Mouse (Mus musculus) embryo, embryonic 11 days (tissue): ENCODE results near the gene Wrap53.

Experiments used
- DNase-seq: peaks from one replicate; pipeline ENCODE4 v3.0.0-alpha.2; 2015

Gene Wrap53

DNA sequence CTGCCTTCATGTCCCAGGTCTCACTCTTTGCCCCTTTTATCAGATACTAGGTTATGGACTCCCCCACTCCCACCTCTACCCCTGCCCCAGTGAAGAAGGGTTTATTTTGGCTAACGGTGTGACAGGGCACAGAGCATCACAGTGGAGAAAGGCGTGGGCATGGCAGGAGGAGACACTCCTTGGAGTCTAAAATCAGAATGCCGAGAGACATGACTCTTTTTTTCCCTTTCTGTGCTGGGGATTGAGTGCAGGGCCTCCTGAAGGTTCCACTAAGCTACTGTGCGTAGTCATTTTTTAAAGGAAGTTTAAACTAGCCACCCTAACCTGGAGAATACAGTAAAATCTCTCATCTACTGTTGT lies 52.0 kb downstream of the Wrap53 start:
- DNase-seq = no peak

- peak; percentile 79 for DNase-seq
These were observed 52.7 kb downstream of the Wrap53 start for GRCm38 (mm10) chr11:69527098-69528030.

- no peak for DNase-seq
These were observed 53.4 kb downstream of the Wrap53 start for GRCm38 (mm10) chr11:69526631-69527030.

GRCm38 (mm10) chr11:69525661-69526060 lies 54.4 kb downstream of the Wrap53 start:
- DNase-seq = no peak

DNA sequence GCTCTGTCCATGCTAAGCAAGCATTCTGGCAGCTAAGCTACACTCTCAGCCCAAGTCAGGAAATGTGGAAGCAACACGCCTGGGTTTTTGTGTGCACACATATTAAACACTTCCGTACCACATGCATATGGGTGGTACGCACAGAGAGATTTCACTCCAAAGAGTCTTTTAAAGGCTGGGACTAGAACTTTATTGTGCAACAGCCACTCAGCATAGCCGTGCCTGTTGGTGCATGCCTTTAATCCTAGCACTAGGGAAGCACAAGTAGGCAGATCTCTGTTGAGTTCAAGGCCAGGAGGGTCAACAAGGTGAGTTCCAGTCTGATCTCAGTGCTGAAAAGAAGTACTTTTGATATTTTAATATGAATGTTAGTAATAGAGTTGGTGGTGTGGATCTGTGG lies 56.4 kb downstream of the Wrap53 start:
- no peak for DNase-seq

- no peak for DNase-seq
These were observed 58.4 kb downstream of the Wrap53 start for GRCm38 (mm10) chr11:69521526-69522149.

DNA sequence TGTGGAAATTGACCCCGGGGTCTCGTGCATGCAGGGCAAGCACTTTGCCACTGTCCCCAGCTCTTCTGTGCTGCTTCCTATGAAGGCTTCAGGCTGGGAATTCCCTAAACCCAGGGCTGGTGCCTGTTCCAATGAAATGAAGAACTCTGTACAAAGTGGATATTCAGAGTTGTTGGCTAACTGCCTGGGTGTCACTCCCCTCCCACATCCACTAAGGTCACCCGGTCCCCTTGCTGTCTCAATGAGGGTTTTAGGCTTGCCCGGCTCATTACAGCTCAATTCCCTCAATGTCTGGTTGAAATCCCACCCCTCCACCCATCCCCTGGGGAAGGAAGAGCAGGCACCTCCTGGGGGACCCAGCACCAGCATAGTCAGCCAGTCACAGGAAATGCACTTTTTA lies 60.1 kb downstream of the Wrap53 start:
- no peak for DNase-seq

GRCm38 (mm10) chr11:69516661-69517060 lies 63.4 kb downstream of the Wrap53 start:
- DNase-seq = no peak

- DNase-seq = no peak
These were observed 63.9 kb downstream of the Wrap53 start for GRCm38 (mm10) chr11:69516151-69516640.

DNA sequence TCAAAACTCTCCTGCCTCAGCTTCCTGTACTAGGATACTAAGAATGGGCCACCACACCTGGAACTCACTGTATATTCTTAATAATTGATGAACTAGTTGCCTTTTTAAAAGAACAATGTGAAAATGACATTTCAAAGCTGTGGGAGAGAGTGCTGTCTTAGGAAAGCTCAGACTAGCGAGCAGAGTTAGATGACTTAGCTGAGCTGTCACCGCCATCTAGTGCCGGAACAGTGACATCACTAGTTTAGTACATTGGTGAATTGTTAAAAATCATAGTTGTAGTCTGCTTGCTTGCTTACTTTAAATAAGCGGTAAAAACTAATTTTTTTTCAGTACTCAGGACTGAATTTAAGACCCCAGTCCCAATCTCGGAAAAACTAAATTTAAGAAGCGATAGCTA lies 66.2 kb downstream of the Wrap53 start:
- peak; percentile 85 for DNase-seq
